Mouse (Mus musculus): ENCODE results near the gene Brwd1. TPM values are rescaled to one million over a fixed set of nuclear protein-coding genes. Genes with fewer than 3 reads are reported as not detected.
"Not testable (repeated sequence)": the region's sequence is repeated elsewhere in the genome, so short reads cannot be mapped to it uniquely, and the experiment has no call there.

Gene Brwd1
- total RNA-seq, 2 experiments from 2014 or later: 59.2 to 63.4 TPM

DNA sequence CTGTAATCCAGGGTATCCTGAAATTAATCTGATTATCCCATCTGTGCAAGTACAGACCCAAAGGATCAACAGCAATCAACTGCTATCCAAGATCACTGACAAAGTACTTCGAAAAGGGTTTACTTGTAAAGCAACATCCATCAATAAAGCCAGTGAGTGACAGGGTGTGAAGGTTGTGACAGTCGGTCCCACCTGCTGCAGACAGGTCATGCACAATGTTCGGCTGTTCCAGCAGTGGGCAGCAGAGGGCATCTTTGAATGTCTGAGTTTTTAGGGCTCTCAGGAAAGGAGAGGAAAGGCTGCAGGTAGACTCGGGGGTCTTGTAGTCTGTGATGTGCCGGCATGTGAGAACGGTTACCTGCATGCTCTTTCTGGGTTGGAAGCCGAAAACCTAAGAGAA lies 98.7 kb downstream of the Brwd1 start:
- DNase-seq: no peak

DNA sequence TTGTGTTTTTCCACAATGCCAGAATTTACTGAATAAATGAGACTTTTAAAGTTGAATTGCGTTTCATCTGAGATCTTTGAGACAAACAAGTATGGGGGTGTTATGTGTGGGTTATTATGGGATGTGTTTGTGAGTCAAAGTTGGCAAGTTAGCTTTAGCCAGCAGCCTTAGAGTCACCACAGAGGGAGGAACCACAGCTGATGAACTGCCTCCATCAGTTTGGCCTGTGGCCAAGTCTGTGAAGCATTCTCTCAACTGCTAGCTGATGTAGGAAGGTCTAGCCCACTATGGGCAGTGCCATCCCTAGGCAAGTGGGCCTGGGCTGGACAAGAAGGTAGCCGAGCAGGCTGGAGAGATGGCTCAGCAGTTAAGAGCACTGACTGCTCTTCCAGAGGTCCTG lies 111.5 kb downstream of the Brwd1 start:
- DNase-seq: no peak

DNA sequence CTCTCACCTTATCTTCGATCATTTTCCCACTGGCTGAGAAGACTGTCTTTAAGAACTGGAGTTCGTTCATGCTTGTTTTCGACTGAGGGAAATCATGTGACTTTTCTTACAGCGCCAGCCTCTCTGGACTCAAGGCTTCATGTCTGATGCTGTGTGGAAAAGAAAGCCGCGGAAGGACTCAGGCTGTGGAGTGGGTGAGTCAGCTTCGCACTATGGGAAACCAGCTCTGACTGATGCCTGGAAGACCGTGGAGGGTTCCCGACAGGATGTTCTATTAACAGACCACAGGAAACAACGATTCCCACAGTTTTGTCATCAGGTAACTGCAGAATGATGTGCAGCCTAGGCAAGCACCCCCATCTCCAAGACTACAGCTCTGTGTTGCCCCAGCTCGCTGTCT lies 114.9 kb downstream of the Brwd1 start:
- DNase-seq: no peak

DNA sequence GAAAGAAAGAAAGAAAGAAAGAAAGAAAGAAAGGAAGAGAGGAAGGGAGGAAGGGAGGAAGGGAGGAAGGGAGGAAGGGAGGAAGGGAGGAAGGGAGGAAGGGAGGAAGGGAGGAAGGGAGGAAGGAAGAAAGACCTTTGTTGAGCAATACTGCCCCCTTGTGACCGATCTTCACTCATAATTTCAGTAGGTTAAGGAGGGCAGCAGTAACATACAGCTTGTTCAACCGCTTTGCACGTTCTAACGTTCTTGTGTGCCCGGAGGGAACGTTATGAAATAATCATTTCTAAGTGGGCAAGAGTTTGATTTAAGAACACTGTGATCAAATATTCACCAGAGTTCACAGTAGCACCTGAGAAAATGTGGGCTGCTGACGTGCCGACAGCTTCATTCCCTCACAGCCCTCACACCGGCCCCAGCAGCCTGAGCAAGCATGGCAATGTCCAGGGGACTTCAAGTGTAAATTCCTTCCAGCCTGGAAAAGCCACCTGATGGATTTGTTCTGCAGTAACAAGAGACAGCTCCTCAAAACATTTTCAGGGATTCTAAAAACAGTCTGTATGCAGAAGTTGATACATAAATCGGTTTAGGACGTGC lies 117.8 kb downstream of the Brwd1 start:
- no peak for DNase-seq

DNA sequence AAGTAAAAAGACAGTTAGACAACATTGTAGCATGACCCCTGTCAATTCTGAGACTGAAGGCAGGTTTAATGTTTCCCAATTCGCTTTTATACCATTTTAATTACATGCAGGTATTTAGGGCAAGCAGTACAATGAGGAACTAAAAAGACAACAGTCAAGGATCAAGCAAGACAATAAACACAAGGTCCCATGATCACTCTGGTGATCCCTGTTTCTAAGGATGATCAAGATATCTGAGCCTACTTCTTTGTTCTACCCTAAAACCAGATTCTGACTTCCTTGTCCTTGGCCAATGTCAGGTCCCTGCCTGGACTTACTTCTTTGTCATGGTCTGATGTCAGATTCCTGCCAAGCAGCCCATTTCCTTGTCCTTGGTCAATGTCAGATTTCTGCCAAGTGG lies 120.8 kb downstream of the Brwd1 start:
- not testable (repeated sequence) for DNase-seq

DNA sequence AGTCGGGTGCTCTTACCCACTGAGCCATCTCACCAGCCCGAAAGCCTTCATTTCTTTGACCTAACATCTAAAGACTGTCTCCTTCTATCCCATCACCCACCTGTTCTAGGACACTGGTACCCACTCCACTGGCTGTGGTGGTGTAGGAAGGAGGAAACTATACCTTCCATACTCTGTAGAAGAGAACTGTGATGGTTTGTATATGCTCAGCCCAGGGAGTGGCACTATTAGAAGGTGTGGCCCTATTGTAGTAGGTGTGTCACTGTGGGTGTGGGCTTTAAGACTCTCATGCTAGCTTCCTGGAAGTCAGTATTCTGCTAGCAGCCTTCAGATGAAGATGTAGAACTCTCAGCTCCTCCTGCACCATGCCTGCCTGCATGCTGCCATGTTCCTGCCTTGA lies 121.6 kb downstream of the Brwd1 start:
- DNase-seq: not testable (repeated sequence)

GRCm38 (mm10) chr16:95958080-95958479 lies 124.2 kb downstream of the Brwd1 start:
- no peak for DNase-seq

GRCm38 (mm10) chr16:95956618-95957017 lies 125.7 kb downstream of the Brwd1 start:
- DNase-seq: no peak

- DNase-seq: no peak
These were observed 126.5 kb downstream of the Brwd1 start for GRCm38 (mm10) chr16:95955716-95956346.

- DNase-seq: no peak
These were observed 128.0 kb downstream of the Brwd1 start for GRCm38 (mm10) chr16:95954341-95954740.

DNA sequence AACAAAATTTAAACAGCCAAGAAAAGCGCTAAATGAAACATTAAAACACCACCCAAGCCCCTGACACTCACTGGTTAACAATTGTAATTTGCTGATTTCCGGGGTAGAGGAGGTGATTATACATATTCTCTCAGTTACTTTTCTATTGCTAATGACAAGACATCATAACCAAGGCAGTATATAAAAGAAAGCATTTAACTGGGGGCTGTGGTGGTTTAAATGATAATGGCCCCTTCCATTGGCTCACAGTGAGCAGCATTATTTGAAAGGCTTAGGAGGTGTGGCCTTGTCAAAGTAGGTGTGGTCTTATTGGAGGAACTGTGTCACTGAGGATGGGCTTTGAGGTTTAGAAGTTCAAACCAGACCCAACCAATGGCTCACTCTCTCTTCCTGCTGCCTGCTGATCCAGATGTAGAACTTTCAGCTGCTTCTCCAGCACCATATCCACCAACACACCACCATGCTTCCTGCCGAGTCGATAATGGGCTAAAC lies 129.1 kb downstream of the Brwd1 start:
- DNase-seq: no peak

DNA sequence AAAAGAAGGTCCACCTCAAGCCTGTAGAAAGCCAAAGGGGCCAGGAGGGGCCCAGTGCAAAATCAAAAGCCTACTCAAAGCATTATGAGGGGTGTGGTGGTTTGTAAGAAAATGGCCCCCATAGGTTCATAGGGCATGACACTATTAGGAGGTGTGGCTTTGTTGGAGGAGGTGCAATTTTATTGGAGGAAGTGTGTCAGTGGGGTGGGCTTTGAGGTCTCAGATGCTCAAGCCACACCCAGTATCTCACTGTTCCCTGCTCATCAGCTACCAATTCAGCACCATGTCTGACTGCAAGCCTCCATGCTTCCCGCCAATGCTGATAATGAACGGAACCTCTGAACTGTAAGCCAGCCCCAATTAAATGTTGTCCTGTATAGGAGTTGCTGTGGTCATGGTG lies 130.9 kb downstream of the Brwd1 start:
- no peak for DNase-seq

DNA sequence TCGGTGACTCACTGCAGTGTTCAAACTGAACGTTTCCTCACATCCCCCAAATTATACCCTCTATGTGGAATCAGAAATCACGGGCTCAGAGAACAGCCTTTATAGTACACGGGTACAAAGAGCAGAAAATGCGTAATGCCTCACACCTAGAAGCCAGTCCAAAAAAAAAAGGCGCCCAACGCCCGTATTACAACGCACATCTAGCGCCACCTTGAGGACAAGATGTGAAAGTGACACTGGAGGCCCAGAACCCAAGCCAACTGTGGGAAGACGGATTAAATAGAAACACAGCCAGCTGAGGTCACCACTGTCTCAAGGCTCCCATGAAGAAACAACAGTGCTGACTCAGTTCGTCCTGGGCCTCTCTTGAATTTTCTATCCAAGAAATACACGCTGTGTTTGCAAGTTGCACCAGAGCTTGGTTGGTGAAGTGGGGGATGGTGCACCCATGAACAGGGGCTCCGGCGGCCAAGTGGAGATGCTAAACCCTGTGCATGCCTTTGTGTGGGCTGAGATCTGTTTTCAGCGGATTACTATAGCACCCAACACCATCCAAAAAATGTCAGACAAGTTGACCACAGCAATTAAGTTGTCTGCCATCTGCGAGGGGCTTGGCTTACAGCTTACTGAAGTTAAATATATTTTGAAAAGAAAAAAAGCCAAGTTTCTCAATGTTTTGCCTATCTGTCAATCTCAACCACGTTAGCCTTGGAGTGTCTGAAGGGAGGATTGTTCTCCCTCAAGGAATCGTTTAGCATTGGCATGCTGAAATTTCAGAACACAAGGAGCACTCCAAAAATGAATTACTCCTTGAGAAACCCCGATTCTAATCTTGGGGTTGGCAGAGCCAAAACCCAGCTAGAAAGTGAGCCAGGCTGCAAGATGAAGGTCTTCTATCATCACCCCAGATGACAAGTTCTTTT lies 136.7 kb downstream of the Brwd1 start:
- DNase-seq: peak; percentile 75

DNA sequence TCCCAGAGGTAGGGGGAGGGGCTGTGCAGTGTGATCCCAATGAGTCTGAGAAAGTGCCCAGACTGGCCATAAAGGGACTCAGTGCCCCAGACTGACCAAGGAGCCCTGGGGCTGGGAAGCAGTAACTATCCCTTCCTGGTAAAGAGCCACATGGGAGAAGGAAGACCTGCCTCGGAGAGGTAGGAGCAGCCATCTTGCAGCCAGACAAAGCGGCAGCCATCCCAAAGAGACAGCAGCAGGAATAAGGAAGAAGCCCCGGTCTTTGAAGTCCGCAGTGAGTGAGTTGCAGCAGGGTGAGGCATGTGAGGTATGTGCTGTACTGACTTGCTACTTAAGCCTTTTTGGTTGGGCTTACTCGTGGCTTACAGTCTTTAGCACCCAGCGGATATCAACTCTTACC lies 139.1 kb downstream of the Brwd1 start:
- DNase-seq: no peak

Small RNA genes within 50 kb of the gene (microRNA-seq; reads per million reads assigned to microRNA genes)
- 0 reads per million in 2 experiments for gene Gm27833 (ENCODE audit: borderline replicate concordance in 2 of 2)

Other genes with a start within 250 kb of the Brwd1 start
- gene Psmg1, start 91.6 kb downstream of the Brwd1 start, total RNA-seq (2021): 10 to 100 TPM in 1 of 2 experiments, 1 to 10 TPM in 1; 9.5 to 10.3 TPM
- gene Hmgn1, start 45.2 kb upstream of the Brwd1 start, total RNA-seq (2021): 10 to 100 TPM; 30.2 to 38.5 TPM
- gene Wrb, start 62.9 kb upstream of the Brwd1 start, total RNA-seq (2021): 1 to 10 TPM; 9.5 to 9.8 TPM
- under 1 TPM; 0.35 to 0.43 TPM for gene Lca5l, start 109.7 kb upstream of the Brwd1 start, total RNA-seq (2021)
- 100 to 1,000 TPM; 960 to 980 TPM for gene Sh3bgr, start 117.9 kb upstream of the Brwd1 start, total RNA-seq (2021)
- gene B3galt5, start 153.3 kb upstream of the Brwd1 start, total RNA-seq (2021): under 1 TPM in 1 of 2 experiments, not detected in 1; 0.11 TPM